28 mouse cellular contexts compared by ENCODE assay signal in genomic region chr7:130938896-130939295, GRCm38 (mm10). TPM values are rescaled to one million over a fixed set of nuclear protein-coding genes. Genes with fewer than 3 reads are reported as not detected.
A peak's percentile ranks its signal among the peaks of the same experiment; 100 is the strongest.
DNase-seq lines count a peak whose midpoint lies in the region; ATAC-seq lines count a peak whose summit lies in the region.
"Had no signal": no experiment of that assay in that cellular context is flagged by ENCODE, and none has a peak within 500 bp of the region (broad histone marks: within the 10 kb centered on the region; RNA-seq: fewer than 3 reads in every experiment).

No protein-coding gene starts in this region.

- no peak overlapping the region for H3K27ac ChIP-seq in kidney, embryonic 16.5 days (ENCODE audit: low read length)
- no peak overlapping the region for H3K27ac ChIP-seq in midbrain, embryonic 11.5 days (ENCODE audit: low read depth, low read length)
- H3K27ac ChIP-seq in midbrain, embryonic 15.5 days: no peak overlapping the region
- H3K27ac ChIP-seq: hindbrain, embryonic 10.5 days; hindbrain, embryonic 15.5 days; liver, embryonic 13.5 days; midbrain, embryonic 13.5 days; neural tube, embryonic 15.5 days had no signal

- no peak overlapping the region for H3K9ac ChIP-seq in kidney, embryonic 16.5 days (replicated peaks; ENCODE audit: low read length)
- H3K9ac ChIP-seq in midbrain, embryonic 11.5 days (ENCODE audit: low read length): no peak overlapping the region
- H3K9ac ChIP-seq in midbrain, embryonic 15.5 days: no peak overlapping the region
- H3K9ac ChIP-seq: hindbrain, embryonic 15.5 days; liver, embryonic 13.5 days; midbrain, embryonic 13.5 days; neural tube, embryonic 15.5 days had no signal

- no peaks in the 10 kb centered on the region for H3K36me3 ChIP-seq in kidney, embryonic 16.5 days (ENCODE audit: insufficient read depth, low read length)
- no peaks in the 10 kb centered on the region for H3K36me3 ChIP-seq in midbrain, embryonic 11.5 days (ENCODE audit: control insufficient read depth, insufficient read depth, low read length)
- H3K36me3 ChIP-seq in midbrain, embryonic 15.5 days (replicated peaks): no peaks in the 10 kb centered on the region
- H3K36me3 ChIP-seq: hindbrain, embryonic 10.5 days; hindbrain, embryonic 15.5 days; liver, embryonic 13.5 days; midbrain, embryonic 13.5 days; neural tube, embryonic 15.5 days had no signal

- H3K4me3 ChIP-seq in kidney, embryonic 16.5 days (ENCODE audit: low read length): no peak overlapping the region
- no peak overlapping the region for H3K4me3 ChIP-seq in midbrain, embryonic 11.5 days (ENCODE audit: low read depth, low read length)
- H3K4me3 ChIP-seq in midbrain, embryonic 15.5 days: no peak overlapping the region
- H3K4me3 ChIP-seq: hindbrain, embryonic 10.5 days; hindbrain, embryonic 15.5 days; liver, embryonic 13.5 days; megakaryocyte, embryonic 14.5 days; midbrain, embryonic 13.5 days; neural tube, embryonic 15.5 days had no signal

- peak; percentile 94 for DNase-seq in heart, adult 11 months
- DNase-seq in heart, postnatal 14 days: no peak
- peak; percentile 53 for DNase-seq in kidney, adult 9 months
- peak; percentile 78 for DNase-seq in midbrain, embryonic 11.5 days (ENCODE audit: low spot score, missing footprints)
- DNase-seq: cerebellum, adult 8-10 months; cerebellum, postnatal 25 days; heart, postnatal 10 days; kidney, adult 11 months; kidney, postnatal 25 days; liver, embryonic 13.5 days; lung, adult 18-20 months; lung, postnatal 4 days; right cerebral cortex, postnatal 25 days; thymus, postnatal 14 days had no signal

- peaks cover 18% of the 10 kb centered on the region; the same call in 1 of the 2 replicates for H3K4me1 ChIP-seq in kidney, embryonic 16.5 days (ENCODE audit: insufficient read depth, low read length)
- H3K4me1 ChIP-seq in midbrain, embryonic 11.5 days (ENCODE audit: control insufficient read depth, insufficient read depth, low read length): peaks cover 7% of the 10 kb centered on the region; the same call in 1 of the 2 replicates
- H3K4me1 ChIP-seq in midbrain, embryonic 15.5 days: peaks cover 18% of the 10 kb centered on the region

- intact Hi-C loops in heart, postnatal 14 days (cut with DNase I): no loop called here

- no peak for ATAC-seq in kidney, embryonic 16.5 days (ENCODE audit: low FRiP score, low TSS enrichment)
- ATAC-seq in midbrain, embryonic 11.5 days (ENCODE audit: low FRiP score): no peak
- ATAC-seq in midbrain, embryonic 15.5 days (replicated peaks): no peak
- ATAC-seq in cerebellum, adult (ENCODE audit: insufficient number of reproducible peaks, low FRiP score, low TSS enrichment): no peak
- ATAC-seq: CD4-positive, CD25-positive, alpha-beta regulatory T cell, adult 4 months; forebrain, embryonic 16.5 days; inflammation-experienced regulatory T-cells, adult 6 months; lung, postnatal 0 days; midbrain, embryonic 13.5 days had no signal

- no peak overlapping the region for H3K4me2 ChIP-seq in kidney, embryonic 16.5 days (replicated peaks; ENCODE audit: low read depth, low read length)
- no peak overlapping the region for H3K4me2 ChIP-seq in midbrain, embryonic 11.5 days
- H3K4me2 ChIP-seq in midbrain, embryonic 15.5 days: no peak overlapping the region
- H3K4me2 ChIP-seq: heart, embryonic 11.5 days; hindbrain, embryonic 15.5 days; liver, embryonic 13.5 days; midbrain, embryonic 13.5 days; neural tube, embryonic 15.5 days had no signal

- WGBS in kidney, embryonic 16.5 days: 73% methylated on average over 8 of the region's 8 CpGs
- 83% methylated on average over 8 of the region's 8 CpGs for WGBS in midbrain, embryonic 11.5 days
- WGBS in midbrain, embryonic 15.5 days: 85% methylated on average over 8 of the region's 8 CpGs

- no peaks in the 10 kb centered on the region for H3K9me3 ChIP-seq in kidney, embryonic 16.5 days (ENCODE audit: low read length)
- no peaks in the 10 kb centered on the region for H3K9me3 ChIP-seq in midbrain, embryonic 11.5 days (ENCODE audit: control insufficient read depth, low read length)
- no peaks in the 10 kb centered on the region for H3K9me3 ChIP-seq in midbrain, embryonic 15.5 days
- H3K9me3 ChIP-seq: hindbrain, embryonic 10.5 days; hindbrain, embryonic 15.5 days; liver, embryonic 13.5 days; midbrain, embryonic 13.5 days; neural tube, embryonic 15.5 days had no signal

- peaks cover 51% of the 10 kb centered on the region for H3K27me3 ChIP-seq in kidney, embryonic 16.5 days (ENCODE audit: insufficient read depth, low read length)
- H3K27me3 ChIP-seq in midbrain, embryonic 11.5 days (ENCODE audit: control insufficient read depth, insufficient read depth, low read length): peaks cover 44% of the 10 kb centered on the region
- peaks cover 52% of the 10 kb centered on the region for H3K27me3 ChIP-seq in midbrain, embryonic 15.5 days (replicated peaks)

RNA-seq across cellular contexts. Expression of gene Htra1, which starts 3.0 kb away (rescaled TPM):
- 100 to 1,000 TPM; 151 to 162 TPM for total RNA-seq in heart, postnatal 14 days (2021)
- polyA plus RNA-seq in kidney, embryonic 16.5 days (2015; fragmentation: Nextera tagmentation; extraction: Ambion mirVana): 8.3 and 13.4 TPM in 2 replicates
- polyA plus RNA-seq in midbrain, embryonic 11.5 days (2014; fragmentation: Nextera tagmentation; extraction: Ambion mirVana): 2.7 and 3.5 TPM in 2 replicates
- polyA plus RNA-seq in midbrain, embryonic 15.5 days (2015; fragmentation: Nextera tagmentation; extraction: Ambion mirVana): 15.4 and 18.7 TPM in 2 replicates
- total RNA-seq: monocyte, adult 5-6 weeks had no signal
- polyA plus RNA-seq: CD4-positive, CD25-positive, alpha-beta regulatory T cell, adult 4 months; inflammation-experienced regulatory T-cells, adult 6 months had no signal

Comparison
In these comparisons a context has a peak if more than half of its experiments do, and no peak if none do; other contexts are left out.
1. DNase-seq: peak in heart, adult 11 months (single experiment), kidney, adult 9 months (single experiment) and midbrain, embryonic 11.5 days (single experiment); none in heart, postnatal 14 days (0 of 2).